Mouse (Mus musculus): Measurements from ENCODE around the gene Mad1l1. TPM values are rescaled to one million over a fixed set of nuclear protein-coding genes. Genes with fewer than 3 reads are reported as not detected.
"Not testable (repeated sequence)": the region's sequence is repeated elsewhere in the genome, so short reads cannot be mapped to it uniquely, and the experiment has no call there.

Gene Mad1l1
- 85.6 and 88.4 TPM in 2 replicates for polyA plus RNA-seq (2015; fragmentation: Nextera tagmentation; extraction: Ambion mirVana)

- peak; percentile 99 for DNase-seq (ENCODE audit: low spot score)
Observed at GRCm38 (mm10) chr5:140321042-140321755, at the start of gene Mad1l1, which contains the start of gene Nudt1. Mad1l1 (minus strand) TSS chr5:140321552. Nudt1 (plus strand) TSS chr5:140321656.

- DNase-seq (ENCODE audit: low spot score) = no peak
Observed at GRCm38 (mm10) chr5:140370446-140371254, 49.3 kb upstream of the Mad1l1 start.

- DNase-seq (ENCODE audit: low spot score) = no peak
Observed at GRCm38 (mm10) chr5:140369466-140369865, 48.1 kb upstream of the Mad1l1 start.

- DNase-seq (ENCODE audit: low spot score) = no peak
Observed at GRCm38 (mm10) chr5:140368926-140369325, 47.6 kb upstream of the Mad1l1 start.

- DNase-seq (ENCODE audit: low spot score) = not testable (repeated sequence)
Observed at GRCm38 (mm10) chr5:140368126-140368525, 46.8 kb upstream of the Mad1l1 start.

- no peak for DNase-seq (ENCODE audit: low spot score)
Observed at GRCm38 (mm10) chr5:140364415-140364814, 43.1 kb upstream of the Mad1l1 start.

GRCm38 (mm10) chr5:140359930-140360674, 38.8 kb upstream of the Mad1l1 start:
- no peak for DNase-seq (ENCODE audit: low spot score)

- DNase-seq (ENCODE audit: low spot score) = no peak
Observed at GRCm38 (mm10) chr5:140357466-140357865, 36.1 kb upstream of the Mad1l1 start.

- DNase-seq (ENCODE audit: low spot score) = no peak
Observed at GRCm38 (mm10) chr5:140355934-140356333, 34.6 kb upstream of the Mad1l1 start.

- DNase-seq (ENCODE audit: low spot score) = no peak
Observed at GRCm38 (mm10) chr5:140352352-140352751, 31.0 kb upstream of the Mad1l1 start.

- no peak for DNase-seq (ENCODE audit: low spot score)
Observed at GRCm38 (mm10) chr5:140350731-140351497, 29.6 kb upstream of the Mad1l1 start.

- peak; percentile 26 for DNase-seq (ENCODE audit: low spot score)
Observed at GRCm38 (mm10) chr5:140349882-140350281, 28.5 kb upstream of the Mad1l1 start.

- DNase-seq (ENCODE audit: low spot score) = no peak
Observed at GRCm38 (mm10) chr5:140346050-140346449, 24.7 kb upstream of the Mad1l1 start.

GRCm38 (mm10) chr5:140345244-140345643, 23.9 kb upstream of the Mad1l1 start:
- no peak for DNase-seq (ENCODE audit: low spot score)

- no peak for DNase-seq (ENCODE audit: low spot score)
Observed at GRCm38 (mm10) chr5:140342880-140343279, 21.5 kb upstream of the Mad1l1 start.

- DNase-seq (ENCODE audit: low spot score) = no peak
Observed at GRCm38 (mm10) chr5:140339836-140340235, 18.5 kb upstream of the Mad1l1 start.

- DNase-seq (ENCODE audit: low spot score) = no peak
Observed at GRCm38 (mm10) chr5:140338779-140339178, 17.4 kb upstream of the Mad1l1 start.

GRCm38 (mm10) chr5:140336680-140337079, 15.3 kb upstream of the Mad1l1 start:
- peak; percentile 38 for DNase-seq (ENCODE audit: low spot score)

GRCm38 (mm10) chr5:140333631-140334030, 12.3 kb upstream of the Mad1l1 start:
- DNase-seq (ENCODE audit: low spot score) = peak; percentile 57

- DNase-seq (ENCODE audit: low spot score) = no peak
Observed at GRCm38 (mm10) chr5:140332519-140332918, 11.2 kb upstream of the Mad1l1 start.

Data from thymus, postnatal 0 days (tissue).